Mouse (Mus musculus) inflammation-experienced regulatory T-cells (primary cell): ENCODE measurements around the gene Gm35315. TPM values are rescaled to one million over a fixed set of nuclear protein-coding genes. Genes with fewer than 3 reads are reported as not detected.

Experiments
- polyA plus RNA-seq, 2 experiments: library from polyadenylated mRNA; unstranded; fragments of 100-300 nt; shearing (Covaris generic); gene quantifications; one replicate each; pipeline ENCODE4 v1.2.1; 2017

Gm35315 gene
- 1 to 10 TPM; 1.7 to 2.1 TPM for polyA plus RNA-seq

DNA sequence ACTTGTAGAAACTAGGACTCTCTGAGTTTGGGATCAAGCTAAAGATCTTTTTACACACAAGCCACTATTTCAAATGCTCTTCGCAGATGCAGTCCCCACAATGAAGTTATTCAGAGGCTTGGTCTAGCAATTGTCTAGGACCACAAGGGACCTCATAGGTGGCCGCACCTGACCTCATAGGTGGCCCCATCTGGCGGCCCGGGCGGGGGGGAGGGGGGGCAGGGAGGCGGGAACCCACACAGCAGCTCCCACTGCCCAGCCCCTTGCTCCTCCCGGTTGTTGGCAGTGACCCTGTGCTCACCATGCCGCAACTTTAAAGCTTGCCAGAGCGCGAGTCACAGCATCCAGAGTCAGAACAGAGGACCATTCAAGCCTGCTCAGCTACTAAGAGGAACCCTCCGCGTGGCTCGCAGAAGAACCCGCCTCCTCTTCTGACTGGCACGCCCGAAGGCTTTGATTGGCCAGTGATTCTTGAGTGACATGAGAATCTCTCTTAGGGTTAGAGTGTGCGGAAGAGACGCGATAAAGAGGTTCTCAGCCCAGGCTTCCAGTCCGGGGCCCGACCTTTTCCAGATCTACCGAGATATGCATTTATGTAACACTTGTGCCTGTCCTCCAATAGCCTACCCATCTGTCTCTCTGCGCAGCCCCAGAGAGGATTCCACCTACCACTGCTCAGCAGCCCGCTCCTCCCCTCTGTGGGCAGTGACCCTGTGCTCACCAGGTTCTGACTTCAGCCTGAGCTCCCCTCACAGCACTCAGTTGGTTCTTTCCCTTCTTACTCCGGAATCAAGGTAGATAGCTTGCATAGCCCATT, at the start of gene Gm35315:
Gene Gm35315 (minus strand): TSS at position 391 of the 817 bp plus-strand sequence.

DNA sequence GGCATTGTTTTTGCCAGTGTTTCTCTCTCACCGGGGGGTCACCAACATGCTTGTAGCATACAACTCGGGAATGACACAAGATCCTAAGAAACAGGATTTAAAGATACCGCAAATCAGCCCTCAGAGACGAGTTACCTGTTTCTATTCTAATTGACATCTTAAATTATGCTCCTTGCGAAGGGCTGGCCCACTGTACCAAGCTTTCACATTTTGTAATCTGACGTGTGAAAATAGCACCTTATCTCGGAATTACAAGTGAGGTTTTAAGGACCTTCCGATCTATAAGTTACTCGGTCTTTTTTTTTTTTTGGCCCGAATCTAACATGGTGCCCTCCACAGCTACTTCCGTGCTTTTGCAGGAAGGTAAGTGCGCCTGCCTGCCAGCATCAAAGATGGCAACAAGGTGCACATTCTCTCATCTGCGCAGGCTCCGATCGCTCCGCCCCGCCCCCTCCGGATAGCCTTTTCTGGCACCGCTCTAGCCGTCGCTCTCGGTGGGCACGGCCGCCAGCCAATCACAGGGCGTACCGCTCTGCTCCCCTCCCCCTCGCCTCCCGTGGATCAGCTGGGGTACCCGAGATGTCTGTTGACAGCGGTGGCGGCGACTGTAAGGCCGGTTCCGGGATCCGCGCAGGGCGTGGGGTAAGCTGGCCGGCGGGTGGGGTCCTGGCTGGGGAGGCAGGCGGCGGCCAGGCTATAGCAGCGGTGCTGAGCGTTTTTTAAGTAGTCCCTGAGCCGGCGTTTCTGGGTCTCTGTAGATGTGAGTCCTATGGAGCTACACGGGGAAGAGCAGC, 41.3 kb upstream of the Gm35315 start, which contains the start of gene Chfr:
Gene Chfr (plus strand): TSS at position 550 of the 794 bp plus-strand sequence.

GRCm38 (mm10) chr5:110109991-110110441, 15.8 kb upstream of the Gm35315 start, which contains the start of gene Zfp605:
Gene Zfp605 (plus strand): TSS chr5:110110092.

GRCm38 (mm10) chr5:110107581-110108304, 13.5 kb upstream of the Gm35315 start, which contains the start of gene Gtpbp6:
Gene Gtpbp6 (minus strand): TSS chr5:110108197.

GRCm38 (mm10) chr5:110099656-110100580, 5.7 kb upstream of the Gm35315 start, which contains the start of gene Plcxd1:
Gene Plcxd1 (plus strand): TSS chr5:110099969.

DNA sequence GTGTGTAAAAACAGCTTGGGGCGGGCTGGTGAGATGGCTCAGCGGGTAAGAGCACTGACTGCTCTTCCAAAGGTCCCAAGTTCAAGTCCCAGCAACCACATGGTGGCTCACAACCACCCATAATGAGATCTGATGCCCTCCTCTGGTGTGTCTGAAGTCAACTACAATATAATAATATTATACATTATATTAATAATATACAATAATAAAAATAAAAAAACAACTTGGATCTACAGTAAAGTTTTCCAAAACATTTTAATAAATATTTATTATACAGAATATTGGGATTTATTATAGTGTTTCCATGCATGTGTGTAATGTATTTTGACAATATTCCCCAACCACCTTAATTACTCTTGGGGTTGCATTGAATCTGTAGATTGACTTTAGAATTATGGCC, 21.8 kb downstream of the Gm35315 start, which contains the start of gene Gm17655:
Gene Gm17655 (minus strand): TSS at position 101 of the 400 bp plus-strand sequence.

Other genes starting within 250 kb of the Gm35315 start
- gene Gm15446, start 171.0 kb downstream of the Gm35315 start, polyA plus RNA-seq, result 10 to 100 TPM; 18.8 to 31.4 TPM
- 10 to 100 TPM; 18.5 to 19.0 TPM for gene Zfp932, start 97.9 kb downstream of the Gm35315 start, polyA plus RNA-seq
- gene Gm17655, start 21.9 kb downstream of the Gm35315 start, polyA plus RNA-seq, result 10 to 100 TPM; 10.9 to 11.1 TPM
- 1 to 10 TPM; 2.1 to 2.6 TPM for gene Plcxd1, start 5.5 kb upstream of the Gm35315 start, polyA plus RNA-seq
- gene Gtpbp6, start 13.8 kb upstream of the Gm35315 start, polyA plus RNA-seq, result 10 to 100 TPM; 57.5 to 92.5 TPM
- 1 to 10 TPM; 2.8 to 4.0 TPM for gene Zfp605, start 15.7 kb upstream of the Gm35315 start, polyA plus RNA-seq
- 10 to 100 TPM; 63.1 to 78.6 TPM for gene Chfr, start 41.4 kb upstream of the Gm35315 start, polyA plus RNA-seq
- gene Golga3, start 82.3 kb upstream of the Gm35315 start, polyA plus RNA-seq, result 10 to 100 TPM; 30.3 to 30.8 TPM
- 10 to 100 TPM; 52.2 to 60.1 TPM for gene Ankle2, start 136.6 kb upstream of the Gm35315 start, polyA plus RNA-seq
- gene Pgam5, start 175.5 kb upstream of the Gm35315 start, polyA plus RNA-seq, result 10 to 100 TPM; 53.2 to 69.8 TPM
- gene Pxmp2, start 191.8 kb upstream of the Gm35315 start, polyA plus RNA-seq, result 1 to 10 TPM; 2.8 to 4.2 TPM
- gene Pole, start 191.9 kb upstream of the Gm35315 start, polyA plus RNA-seq, result 1 to 10 TPM; 3.2 to 3.9 TPM
- not detected for gene P2rx2, start 248.8 kb upstream of the Gm35315 start, polyA plus RNA-seq